11 mouse cellular contexts compared by ENCODE assay signal in genomic region chr17:47951452-47951851, GRCm38 (mm10). TPM values are rescaled to one million over a fixed set of nuclear protein-coding genes. Genes with fewer than 3 reads are reported as not detected.
A peak's percentile ranks its signal among the peaks of the same experiment; 100 is the strongest.
DNase-seq lines count a peak whose midpoint lies in the region; ATAC-seq and TF ChIP-seq lines count a peak whose summit lies in the region.
"Had no signal": no experiment of that assay in that cellular context is flagged by ENCODE, and none has a peak within 500 bp of the region (broad histone marks: within the 10 kb centered on the region; RNA-seq: fewer than 3 reads in every experiment).

No protein-coding gene starts in this region.

- H3K9ac ChIP-seq in forebrain, embryonic 11.5 days (ENCODE audit: low read length), result no peak overlapping the region
- H3K9ac ChIP-seq in forebrain, postnatal 0 days, result no peak overlapping the region
- H3K9ac ChIP-seq in midbrain, embryonic 13.5 days (replicated peaks), result no peak overlapping the region
- H3K9ac ChIP-seq in liver, embryonic 11.5 days (ENCODE audit: low read depth, low read length), result no peak overlapping the region
- H3K9ac ChIP-seq: liver, embryonic 14.5 days had no signal

- no peak for TF ChIP-seq CTCF in forebrain, postnatal 0 days (IDR thresholded peaks at IDR 0.05; ENCODE audit: low read depth)

- no peak overlapping the region for H3K4me2 ChIP-seq in forebrain, embryonic 11.5 days (ENCODE audit: low read depth, low read length, severe bottlenecking)
- H3K4me2 ChIP-seq in forebrain, postnatal 0 days (ENCODE audit: low read depth), result 0 out of 2 replicates have a peak overlapping the region, but pooled peaks have one; percentile 19
- H3K4me2 ChIP-seq in midbrain, embryonic 13.5 days (replicated peaks), result peak overlapping the region; percentile 31
- no peak overlapping the region for H3K4me2 ChIP-seq in liver, embryonic 11.5 days

- 37% methylated on average over 13 of the region's 13 CpGs for WGBS in forebrain, embryonic 11.5 days
- WGBS in forebrain, embryonic 10.5 days, result 66% methylated on average over 13 of the region's 13 CpGs
- 11% methylated on average over 13 of the region's 13 CpGs for WGBS in forebrain, postnatal 0 days
- 10% methylated on average over 13 of the region's 13 CpGs for WGBS in midbrain, embryonic 13.5 days
- 68% methylated on average over 13 of the region's 13 CpGs for WGBS in liver, embryonic 11.5 days

- H3K4me3 ChIP-seq in forebrain, embryonic 11.5 days (ENCODE audit: low read depth, low read length), result no peak overlapping the region
- no peak overlapping the region for H3K4me3 ChIP-seq in forebrain, embryonic 10.5 days
- H3K4me3 ChIP-seq in forebrain, postnatal 0 days (ENCODE audit: low read depth, low read length), result no peak overlapping the region
- no peak overlapping the region for H3K4me3 ChIP-seq in midbrain, embryonic 13.5 days (replicated peaks)
- no peak overlapping the region for H3K4me3 ChIP-seq in liver, embryonic 11.5 days (ENCODE audit: low read depth, low read length)

- ATAC-seq in forebrain, embryonic 11.5 days (replicated peaks; ENCODE audit: low FRiP score), result peak; percentile 72
- peak; percentile 66 for ATAC-seq in forebrain, postnatal 0 days
- peak; percentile 60 for ATAC-seq in midbrain, embryonic 13.5 days
- no peak for ATAC-seq in liver, embryonic 11.5 days (replicated peaks; ENCODE audit: low FRiP score)

- H3K4me1 ChIP-seq in forebrain, embryonic 11.5 days (replicated peaks; ENCODE audit: control insufficient read depth, insufficient read depth, low read length), result peaks cover 13% of the 10 kb centered on the region
- H3K4me1 ChIP-seq in forebrain, embryonic 10.5 days, result peaks cover 53% of the 10 kb centered on the region
- H3K4me1 ChIP-seq in forebrain, postnatal 0 days (ENCODE audit: insufficient read depth), result peaks cover 4% of the 10 kb centered on the region; the same call in 1 of the 2 replicates
- peaks cover 41% of the 10 kb centered on the region for H3K4me1 ChIP-seq in midbrain, embryonic 13.5 days (replicated peaks)
- H3K4me1 ChIP-seq in liver, embryonic 11.5 days (replicated peaks; ENCODE audit: control insufficient read depth, insufficient read depth, low read length), result peaks cover 23% of the 10 kb centered on the region

- no peak overlapping the region for H3K27ac ChIP-seq in forebrain, embryonic 11.5 days (ENCODE audit: low read depth, low read length)
- no peak overlapping the region for H3K27ac ChIP-seq in forebrain, embryonic 10.5 days
- no peak overlapping the region for H3K27ac ChIP-seq in forebrain, postnatal 0 days (ENCODE audit: low read depth, low read length)
- peak overlapping the region; percentile 65 for H3K27ac ChIP-seq in midbrain, embryonic 13.5 days
- H3K27ac ChIP-seq in liver, embryonic 11.5 days (ENCODE audit: low read depth, low read length), result no peak overlapping the region
- H3K27ac ChIP-seq: liver, embryonic 14.5 days had no signal

- peaks cover 5% of the 10 kb centered on the region; the same call in 1 of the 2 replicates for H3K27me3 ChIP-seq in forebrain, embryonic 11.5 days (ENCODE audit: control insufficient read depth, insufficient read depth, low read length)
- H3K27me3 ChIP-seq in forebrain, embryonic 10.5 days (ENCODE audit: poor library complexity, severe bottlenecking), result peaks cover 89% of the 10 kb centered on the region
- no peaks in the 10 kb centered on the region; the same call in 1 of the 2 replicates for H3K27me3 ChIP-seq in forebrain, postnatal 0 days (ENCODE audit: insufficient read depth, low read length)
- peaks cover 13% of the 10 kb centered on the region for H3K27me3 ChIP-seq in midbrain, embryonic 13.5 days
- peaks cover 15% of the 10 kb centered on the region for H3K27me3 ChIP-seq in liver, embryonic 11.5 days (replicated peaks; ENCODE audit: control insufficient read depth, insufficient read depth, low read length)

- DNase-seq in forebrain, embryonic 11.5 days (ENCODE audit: low spot score), result no peak
- DNase-seq in forebrain, embryonic 10.5 days (ENCODE audit: extremely low spot score, low spot score), result no peak
- peak; percentile 41 for DNase-seq in forebrain, postnatal 0 days
- no peak for DNase-seq in layer of hippocampus, postnatal 36 days
- no peak for DNase-seq in liver, embryonic 11.5 days (ENCODE audit: low spot score)
- no peak for DNase-seq in kidney, postnatal 10 days
- DNase-seq: heart, postnatal 36 days; kidney, adult 9 months; thymus, adult 18-20 months had no signal

- H3K36me3 ChIP-seq in forebrain, embryonic 11.5 days (ENCODE audit: control insufficient read depth, insufficient read depth, low read length), result no peaks in the 10 kb centered on the region
- H3K36me3 ChIP-seq in forebrain, embryonic 10.5 days (replicated peaks), result no peaks in the 10 kb centered on the region
- H3K36me3 ChIP-seq in forebrain, postnatal 0 days (ENCODE audit: insufficient read depth), result no peaks in the 10 kb centered on the region
- H3K36me3 ChIP-seq in midbrain, embryonic 13.5 days, result no peaks in the 10 kb centered on the region
- H3K36me3 ChIP-seq in liver, embryonic 11.5 days (ENCODE audit: control insufficient read depth, insufficient read depth, low read length), result no peaks in the 10 kb centered on the region

- H3K9me3 ChIP-seq in forebrain, embryonic 11.5 days (ENCODE audit: control insufficient read depth, low read length), result no peaks in the 10 kb centered on the region
- H3K9me3 ChIP-seq in forebrain, embryonic 10.5 days, result no peaks in the 10 kb centered on the region
- H3K9me3 ChIP-seq in forebrain, postnatal 0 days (ENCODE audit: low read length), result no peaks in the 10 kb centered on the region
- H3K9me3 ChIP-seq in midbrain, embryonic 13.5 days, result no peaks in the 10 kb centered on the region
- H3K9me3 ChIP-seq in liver, embryonic 11.5 days (ENCODE audit: control insufficient read depth, low read length), result no peaks in the 10 kb centered on the region

RNA-seq across cellular contexts. Expression of gene Foxp4, which starts 27.0 kb away (rescaled TPM):
- 26.1 and 27.8 TPM in 2 replicates for polyA plus RNA-seq in forebrain, embryonic 11.5 days (2014; fragmentation: Nextera tagmentation; extraction: Ambion mirVana)
- 16.6 and 18.0 TPM in 2 replicates for polyA plus RNA-seq in forebrain, embryonic 10.5 days (2016; fragmentation: Nextera tagmentation; extraction: Ambion mirVana)
- 108 and 109 TPM in 2 replicates for total RNA-seq in forebrain, postnatal 0 days (2014; rRNA removed)
- 45.7 and 56.4 TPM in 2 replicates for polyA plus RNA-seq in forebrain, postnatal 0 days (2015; fragmentation: Nextera tagmentation; extraction: Ambion mirVana)
- 16.0 and 25.2 TPM in 2 replicates for polyA plus RNA-seq in midbrain, embryonic 13.5 days (2015; fragmentation: Nextera tagmentation; extraction: Ambion mirVana)
- total RNA-seq in layer of hippocampus, postnatal 36 days (2021), result 10 to 100 TPM; 44.0 to 45.7 TPM
- polyA plus RNA-seq in liver, embryonic 11.5 days (2014; fragmentation: Nextera tagmentation; extraction: Ambion mirVana), result 21.3 and 21.6 TPM in 2 replicates

Comparison
In these comparisons a context has a peak if more than half of its experiments do, and no peak if none do; other contexts are left out.
1. H3K4me2 ChIP-seq: peak in forebrain, postnatal 0 days (single experiment) and midbrain, embryonic 13.5 days (single experiment); none in forebrain, embryonic 11.5 days (single experiment) and liver, embryonic 11.5 days (single experiment).